Mouse (Mus musculus): ENCODE results near the gene Rbbp4. TPM values are rescaled to one million over a fixed set of nuclear protein-coding genes. Genes with fewer than 3 reads are reported as not detected.

Rbbp4 gene
- total and polyA plus RNA-seq, 3 experiments: 41.4 to 179 (median 73.3) TPM

GRCm38 (mm10) chr4:129374219-129374755 is 39.1 kb upstream of the Rbbp4 start:
- Histone ChIP-seq H3K36me3 (replicated peaks in 1 of 2; ENCODE audit: control insufficient read depth in 1 of 2, insufficient read depth in 1 of 2, low read length in 1 of 2) (no peaks in the 10 kb centered on the region), H3K27me3 (replicated peaks) (peaks cover 31% of the 10 kb centered on the region), H3K9ac (ENCODE audit: insufficient read depth, low read depth) (no peak overlapping the region), H3K4me1 (ENCODE audit: control insufficient read depth in 1 of 2, insufficient read depth in 2 of 2) (peaks cover 0 to 6% of the 10 kb centered on the region in 2 experiments; a peak in 1 of 4 replicates), H3K4me3 (replicated peaks in 1 of 3; ENCODE audit: low read depth in 2 of 3, low read length in 2 of 3, poor library complexity in 1 of 3) (no peak overlapping the region), H3K27ac (ENCODE audit: insufficient read depth, low read depth) (no peak overlapping the region), H3K4me2 (ENCODE audit: insufficient read depth, low read depth, poor library complexity, severe bottlenecking) (no peak overlapping the region), H3K9me3 (replicated peaks; ENCODE audit: low read length) (peaks cover 24% of the 10 kb centered on the region), H3K79me2 (replicated peaks; ENCODE audit: control insufficient read depth, extremely low read depth, insufficient read depth, poor library complexity, severe bottlenecking) (no peaks in the 10 kb centered on the region)
- DNase-seq (ENCODE audit: extremely low read depth): no peak
- TF ChIP-seq MAX (IDR thresholded peaks at IDR 0.05; ENCODE audit: low read length) (no peak), ZKSCAN1 (IDR thresholded peaks at IDR 0.05; ENCODE audit: borderline replicate concordance, low read depth, low read length) (no peak), UBTF (IDR thresholded peaks at IDR 0.05; ENCODE audit: low read depth, low read length) (no peak), MXI1 (IDR thresholded peaks at IDR 0.05; ENCODE audit: low read depth, low read length) (no peak), SMC3 (IDR thresholded peaks at IDR 0.05; ENCODE audit: low read depth, low read length) (no peak), POLR2A (IDR thresholded peaks at IDR 0.05; ENCODE audit: low read depth, low read length) (no peak), RCOR1 (conservative IDR thresholded peaks at IDR 0.05; ENCODE audit: low read depth, low read length) (no peak), TBP (conservative IDR thresholded peaks at IDR 0.05; ENCODE audit: low read depth, low read length) (no peak), NELFE (IDR thresholded peaks at IDR 0.05; ENCODE audit: low read depth, low read length) (no peak), RAD21 (IDR thresholded peaks at IDR 0.05; ENCODE audit: low read depth, low read length) (no peak), ZMIZ1 (IDR thresholded peaks at IDR 0.05; ENCODE audit: low read depth, low read length) (no peak)
- dilution Hi-C loops (cut with MboI; ENCODE audit: extremely low pct_ligation_motif_present, extremely low pct_unique_long_range_greater_than_20kb, low sequenced_read_pairs) (no loop called here), in situ Hi-C loops (cut with MboI; ENCODE audit: low pct_ligation_motif_present, low pct_unique_long_range_greater_than_20kb, low sequenced_read_pairs) (loop anchor here (25.0 kb wide), 1 partner anchor 238 kb away; the partner anchor contains the start of genes Ccdc28b, Dcdc2b, Eif3i and Iqcc)

- peaks cover 0 to 6% of the 10 kb centered on the region in 2 experiments; a peak in 1 of 4 replicates for H3K4me1 ChIP-seq (ENCODE audit: control insufficient read depth in 1 of 2, insufficient read depth in 2 of 2)
- peaks cover 24% of the 10 kb centered on the region for H3K9me3 ChIP-seq (replicated peaks; ENCODE audit: low read length)
- H3K4me3 ChIP-seq (replicated peaks in 1 of 3; ENCODE audit: low read depth in 2 of 3, low read length in 2 of 3, poor library complexity in 1 of 3): no peak overlapping the region
- H3K9ac ChIP-seq (ENCODE audit: insufficient read depth, low read depth): no peak overlapping the region
- no peaks in the 10 kb centered on the region for H3K79me2 ChIP-seq (replicated peaks; ENCODE audit: control insufficient read depth, extremely low read depth, insufficient read depth, poor library complexity, severe bottlenecking)
- no peaks in the 10 kb centered on the region for H3K36me3 ChIP-seq (replicated peaks in 1 of 2; ENCODE audit: control insufficient read depth in 1 of 2, insufficient read depth in 1 of 2, low read length in 1 of 2)
- peaks cover 23% of the 10 kb centered on the region for H3K27me3 ChIP-seq (replicated peaks)
- dilution Hi-C loops (cut with MboI; ENCODE audit: extremely low pct_ligation_motif_present, extremely low pct_unique_long_range_greater_than_20kb, low sequenced_read_pairs) (no loop called here), in situ Hi-C loops (cut with MboI; ENCODE audit: low pct_ligation_motif_present, low pct_unique_long_range_greater_than_20kb, low sequenced_read_pairs) (loop anchor here (25.0 kb wide), 1 partner anchor 239 kb away; the partner anchor contains the start of genes Ccdc28b, Dcdc2b, Eif3i and Iqcc)
- no peak for TF ChIP-seq TCF12 (IDR thresholded peaks at IDR 0.05; ENCODE audit: low read depth, low read length)
- TF ChIP-seq JUND (conservative IDR thresholded peaks at IDR 0.05; ENCODE audit: low read depth, low read length): no peak
- TF ChIP-seq EP300 (IDR thresholded peaks at IDR 0.05; ENCODE audit: low read length): no peak
- TF ChIP-seq USF2 (conservative IDR thresholded peaks at IDR 0.05; ENCODE audit: low read depth, low read length): no peak
- TF ChIP-seq KAT2A (IDR thresholded peaks at IDR 0.05; ENCODE audit: insufficient replicate concordance, low read length): no peak
- TF ChIP-seq MAX (IDR thresholded peaks at IDR 0.05; ENCODE audit: low read length): no peak
- no peak for TF ChIP-seq SMC3 (IDR thresholded peaks at IDR 0.05; ENCODE audit: low read depth, low read length)
- TF ChIP-seq CTCF (conservative IDR thresholded peaks at IDR 0.05 in 1 of 2, IDR thresholded peaks at IDR 0.05 in 1 of 2; ENCODE audit: low read depth in 2 of 2, low read length in 2 of 2): no peak
- no peak for TF ChIP-seq MYC (IDR thresholded peaks at IDR 0.05; ENCODE audit: low read depth, low read length)
- TF ChIP-seq ZMIZ1 (IDR thresholded peaks at IDR 0.05; ENCODE audit: low read depth, low read length): no peak
- TF ChIP-seq TBP (conservative IDR thresholded peaks at IDR 0.05; ENCODE audit: low read depth, low read length): no peak
- TF ChIP-seq JUN (IDR thresholded peaks at IDR 0.05; ENCODE audit: insufficient read depth, low read depth, low read length): no peak
- no peak for TF ChIP-seq GABPA (IDR thresholded peaks at IDR 0.05; ENCODE audit: insufficient replicate concordance, low read depth, low read length)
- TF ChIP-seq ZNF384 (IDR thresholded peaks at IDR 0.05; ENCODE audit: low read depth, low read length): no peak
- TF ChIP-seq UBTF (IDR thresholded peaks at IDR 0.05; ENCODE audit: low read depth, low read length): no peak
- no peak for TF ChIP-seq HCFC1 (IDR thresholded peaks at IDR 0.05; ENCODE audit: low read depth, low read length)
- TF ChIP-seq CHD1 (IDR thresholded peaks at IDR 0.05; ENCODE audit: low read depth, low read length): no peak
- no peak for TF ChIP-seq E2F4 (IDR thresholded peaks at IDR 0.05; ENCODE audit: insufficient replicate concordance, low read depth, low read length)
- H3K27ac ChIP-seq (ENCODE audit: insufficient read depth, low read depth): no peak overlapping the region
- DNase-seq (ENCODE audit: extremely low read depth): no peak
- H3K4me2 ChIP-seq (ENCODE audit: insufficient read depth, low read depth, poor library complexity, severe bottlenecking): no peak overlapping the region
Observed at GRCm38 (mm10) chr4:129373202-129373976, 38.2 kb upstream of the Rbbp4 start.

Measured in CH12.LX (cell line).